Mouse (Mus musculus): ENCODE data around the gene Adat3. TPM values are rescaled to one million over a fixed set of nuclear protein-coding genes. Genes with fewer than 3 reads are reported as not detected.

Adat3 gene
- polyA plus RNA-seq, 1 experiment from 2014 or later: 10.1 TPM

DNA sequence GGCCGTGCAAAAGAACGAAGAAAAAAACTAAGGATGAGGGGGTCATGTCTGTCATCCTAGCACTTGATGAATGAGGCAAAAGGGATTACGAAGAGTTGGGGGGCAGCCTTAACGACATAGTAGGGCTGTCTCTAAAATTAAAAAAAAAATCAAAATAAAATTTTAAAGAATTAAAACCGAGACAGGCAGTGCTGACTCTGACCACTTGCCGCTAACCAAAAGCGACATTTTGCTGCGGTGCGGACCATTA is 18.9 kb downstream of the Adat3 start:
- WGBS: under 1% methylated on average over 9 of the region's 9 CpGs

DNA sequence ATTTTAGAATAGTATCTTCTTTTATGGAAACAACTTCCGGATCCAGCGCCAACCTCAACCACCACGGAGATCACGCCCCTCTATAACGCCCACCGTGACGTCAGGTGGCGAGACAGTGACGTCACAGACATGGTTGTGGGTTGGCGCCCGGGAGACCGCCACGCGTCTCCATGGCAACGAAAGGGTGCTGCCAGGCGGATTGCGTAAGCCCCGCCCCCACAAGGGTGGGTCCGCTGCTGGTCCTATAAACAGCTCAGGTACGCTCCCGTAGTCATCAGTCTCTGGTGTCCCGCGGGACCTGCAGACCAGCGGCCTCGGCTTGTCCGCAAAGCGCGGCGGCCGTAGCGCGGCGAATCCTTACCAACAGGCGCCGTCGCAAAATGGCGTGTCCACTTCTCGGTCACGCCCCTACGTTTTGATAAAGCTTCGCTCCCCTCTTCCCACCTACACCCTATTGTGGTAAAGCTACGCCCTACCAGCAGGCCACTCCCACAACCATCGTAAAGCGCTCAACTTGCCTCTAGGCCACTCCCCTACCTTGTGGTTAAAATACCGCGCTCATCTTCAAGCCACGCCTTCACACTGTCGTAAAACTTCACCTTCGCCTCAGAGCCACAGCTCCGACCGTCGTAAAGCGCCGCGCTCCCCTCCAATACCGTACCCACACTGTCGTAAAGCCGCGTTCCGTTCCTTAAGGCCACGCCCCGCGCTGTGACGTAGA is 19.4 kb downstream of the Adat3 start:
- no peaks in the 10 kb centered on the region for H3K36me3 ChIP-seq (ENCODE audit: control insufficient read depth, insufficient read depth, low read length)
- no peaks in the 10 kb centered on the region for H3K9me3 ChIP-seq (ENCODE audit: control insufficient read depth, low read length)
- peaks cover 15% of the 10 kb centered on the region for H3K4me1 ChIP-seq (replicated peaks; ENCODE audit: control insufficient read depth, insufficient read depth, low read length)
- peak overlapping the region; percentile 78 for H3K9ac ChIP-seq (ENCODE audit: low read length)
- under 1% methylated on average over 64 of the region's 64 CpGs for WGBS
- H3K4me3 ChIP-seq (ENCODE audit: low read depth, low read length): peak overlapping the region; percentile 82
- DNase-seq (ENCODE audit: low spot score) (peak; percentile 100), ATAC-seq (replicated peaks; ENCODE audit: low FRiP score, low TSS enrichment, low read depth) (peak; percentile 94)
- H3K4me2 ChIP-seq (ENCODE audit: low read length): peak overlapping the region; percentile 86
- peak overlapping the region; percentile 95 for H3K27ac ChIP-seq (ENCODE audit: low read depth)
- H3K27me3 ChIP-seq (replicated peaks; ENCODE audit: control insufficient read depth, insufficient read depth, low read length): no peaks in the 10 kb centered on the region

More for the DNA sequence above, 18.9 kb downstream of the Adat3 start:
- H3K4me1 ChIP-seq (replicated peaks; ENCODE audit: control insufficient read depth, insufficient read depth, low read length): peaks cover 15% of the 10 kb centered on the region
- H3K9ac ChIP-seq (ENCODE audit: low read length): peak overlapping the region; percentile 52
- no peak for ATAC-seq (replicated peaks; ENCODE audit: low FRiP score, low TSS enrichment, low read depth)
- H3K4me3 ChIP-seq (ENCODE audit: low read depth, low read length): peak overlapping the region; percentile 82
- no peaks in the 10 kb centered on the region for H3K27me3 ChIP-seq (replicated peaks; ENCODE audit: control insufficient read depth, insufficient read depth, low read length)
- 0 out of 2 replicates have a peak, but pooled peaks cover under 1% of the 10 kb centered on the region for H3K36me3 ChIP-seq (ENCODE audit: control insufficient read depth, insufficient read depth, low read length)
- peak overlapping the region; percentile 95 for H3K27ac ChIP-seq (ENCODE audit: low read depth)
- H3K4me2 ChIP-seq (ENCODE audit: low read length): peak overlapping the region; percentile 86
- no peak for DNase-seq (ENCODE audit: low spot score)
- no peaks in the 10 kb centered on the region for H3K9me3 ChIP-seq (ENCODE audit: control insufficient read depth, low read length)

DNA sequence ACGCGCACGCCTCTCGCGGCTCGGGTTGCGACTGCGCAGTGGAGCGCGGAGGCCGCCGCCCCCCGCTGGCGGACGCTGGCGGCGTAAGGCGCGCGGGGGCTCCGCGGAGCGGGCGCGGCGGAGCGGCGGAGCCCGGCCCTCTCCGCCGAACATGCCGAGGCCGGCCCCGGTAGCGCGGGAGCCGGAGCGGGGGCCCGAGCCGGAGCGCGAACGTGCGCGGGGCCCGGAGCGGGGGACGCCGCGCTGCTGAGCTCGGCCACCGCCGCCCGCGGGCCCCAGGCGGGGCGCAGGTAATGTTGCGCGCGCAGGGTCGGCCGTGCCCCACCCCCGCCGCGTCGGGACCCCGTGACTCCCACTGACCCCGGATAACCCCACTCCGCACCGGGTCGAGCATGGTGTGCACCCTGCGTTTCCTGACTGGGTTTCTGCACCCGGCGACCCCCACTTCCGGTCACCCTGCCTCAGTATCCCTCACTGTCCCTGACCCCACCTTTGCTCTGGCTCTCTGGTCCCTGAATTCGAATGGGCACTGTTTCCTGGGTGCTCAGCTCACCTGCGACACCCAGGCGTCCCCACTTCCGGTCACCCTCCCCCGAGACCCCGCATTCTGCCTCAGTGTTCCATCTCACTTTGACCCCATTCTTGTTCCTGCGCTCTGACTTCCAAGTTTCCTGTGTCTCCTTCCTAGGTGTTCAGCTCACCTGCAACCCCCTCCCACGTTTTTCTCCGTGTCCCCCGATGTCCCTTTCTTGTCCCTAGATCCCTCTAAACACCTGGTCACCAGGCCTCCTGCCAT is 20.2 kb downstream of the Adat3 start, which contains the start of gene Csnk1g2:
Gene Csnk1g2 (plus strand): TSS at position 178 of the 796 bp plus-strand sequence.
- H3K9me3 ChIP-seq (ENCODE audit: control insufficient read depth, low read length): no peaks in the 10 kb centered on the region
- DNase-seq (ENCODE audit: low spot score) (no peak), ATAC-seq (replicated peaks; ENCODE audit: low FRiP score, low TSS enrichment, low read depth) (peak; percentile 29)
- no peaks in the 10 kb centered on the region for H3K36me3 ChIP-seq (ENCODE audit: control insufficient read depth, insufficient read depth, low read length)
- H3K4me1 ChIP-seq (replicated peaks; ENCODE audit: control insufficient read depth, insufficient read depth, low read length): peaks cover 22% of the 10 kb centered on the region
- peak within 1 kb of the TSS; percentile 98 for H3K4me2 ChIP-seq (ENCODE audit: low read length)
- H3K4me3 ChIP-seq (ENCODE audit: low read depth, low read length): peak within 1 kb of the TSS; percentile 82
- under 1% methylated on average over 85 of the region's 85 CpGs for WGBS
- peak within 1 kb of the TSS; percentile 78 for H3K9ac ChIP-seq (ENCODE audit: low read length)
- H3K27ac ChIP-seq (ENCODE audit: low read depth): peak within 1 kb of the TSS; percentile 95
- H3K27me3 ChIP-seq (replicated peaks; ENCODE audit: control insufficient read depth, insufficient read depth, low read length): no peaks in the 10 kb centered on the region

DNA sequence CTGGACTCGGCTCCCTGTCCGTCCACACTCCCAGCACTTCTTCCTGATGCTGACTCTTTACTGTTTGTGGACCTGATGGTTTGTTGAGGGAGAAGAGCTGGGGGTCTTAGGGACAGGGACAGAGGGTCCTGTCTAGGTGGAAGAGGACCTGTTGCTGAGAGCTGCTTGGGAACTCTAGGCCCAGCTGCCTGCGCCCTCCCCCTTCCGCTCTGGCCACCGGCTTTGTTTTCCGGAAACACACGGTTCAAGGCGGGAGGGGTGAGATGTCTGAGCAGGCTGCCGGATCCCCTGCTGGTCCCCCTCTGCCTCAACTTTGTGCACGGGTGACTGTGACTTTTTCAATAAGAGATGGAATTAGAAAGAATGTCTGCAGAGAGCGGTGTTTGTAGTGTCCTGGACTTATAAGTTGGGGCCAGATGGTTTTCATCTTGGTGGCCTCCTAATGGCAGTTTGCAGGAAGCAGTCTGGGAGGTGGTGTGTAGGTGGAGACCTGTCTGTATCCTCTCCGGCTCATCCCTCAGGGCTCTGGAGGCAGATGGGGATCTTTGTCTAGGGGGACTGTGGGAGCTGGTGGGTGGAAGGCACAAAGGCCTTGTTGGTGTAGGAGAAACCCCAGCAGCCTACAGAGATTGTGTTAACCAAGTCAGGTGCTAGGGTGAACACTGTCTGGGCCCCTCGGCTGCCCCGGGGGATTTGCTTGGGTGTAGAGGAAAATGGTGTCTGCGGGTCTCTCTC is 20.9 kb downstream of the Adat3 start:
- Histone ChIP-seq H3K27ac (ENCODE audit: low read depth) (peak overlapping the region; percentile 95), H3K4me1 (replicated peaks; ENCODE audit: control insufficient read depth, insufficient read depth, low read length) (peaks cover 23% of the 10 kb centered on the region), H3K4me3 (ENCODE audit: low read depth, low read length) (peak overlapping the region; percentile 82), H3K4me2 (ENCODE audit: low read length) (peak overlapping the region; percentile 98), H3K36me3 (ENCODE audit: control insufficient read depth, insufficient read depth, low read length) (no peaks in the 10 kb centered on the region), H3K27me3 (replicated peaks; ENCODE audit: control insufficient read depth, insufficient read depth, low read length) (no peaks in the 10 kb centered on the region), H3K9me3 (ENCODE audit: control insufficient read depth, low read length) (no peaks in the 10 kb centered on the region), H3K9ac (ENCODE audit: low read length) (peak overlapping the region; percentile 78)
- DNase-seq (ENCODE audit: low spot score) (peak; percentile 78), ATAC-seq (replicated peaks; ENCODE audit: low FRiP score, low TSS enrichment, low read depth) (no peak)
- WGBS: 11% methylated on average over 15 of the region's 15 CpGs

DNA sequence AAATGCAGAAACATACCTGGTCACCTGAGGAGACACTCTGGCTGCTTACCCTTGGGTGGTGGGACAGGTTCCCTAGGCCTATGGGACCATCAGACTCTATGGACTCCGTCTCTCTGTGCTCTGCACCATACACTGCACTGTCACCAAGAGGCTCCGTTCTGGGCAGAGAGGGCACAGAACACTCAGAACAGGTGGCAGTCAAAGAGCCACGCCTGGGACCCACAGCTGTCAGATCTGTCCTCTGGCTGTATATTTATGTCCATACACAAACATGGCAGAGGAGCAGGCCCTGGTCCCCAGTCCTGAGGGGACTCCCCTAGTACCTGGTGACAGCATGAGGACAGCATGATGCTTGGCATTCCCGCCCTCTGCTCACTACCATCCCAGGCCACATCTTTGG is 23.1 kb downstream of the Adat3 start:
- H3K4me1 ChIP-seq (replicated peaks; ENCODE audit: control insufficient read depth, insufficient read depth, low read length): peaks cover 23% of the 10 kb centered on the region
- ATAC-seq (replicated peaks; ENCODE audit: low FRiP score, low TSS enrichment, low read depth): no peak
- no peak for DNase-seq (ENCODE audit: low spot score)
- H3K4me2 ChIP-seq (ENCODE audit: low read length): no peak overlapping the region
- no peak overlapping the region for H3K4me3 ChIP-seq (ENCODE audit: low read depth, low read length)
- no peak overlapping the region for H3K9ac ChIP-seq (ENCODE audit: low read length)
- H3K27me3 ChIP-seq (replicated peaks; ENCODE audit: control insufficient read depth, insufficient read depth, low read length): no peaks in the 10 kb centered on the region
- H3K36me3 ChIP-seq (ENCODE audit: control insufficient read depth, insufficient read depth, low read length): 0 out of 2 replicates have a peak, but pooled peaks cover 5% of the 10 kb centered on the region
- H3K9me3 ChIP-seq (ENCODE audit: control insufficient read depth, low read length): no peaks in the 10 kb centered on the region
- H3K27ac ChIP-seq (ENCODE audit: low read depth): no peak overlapping the region
- WGBS: 89% methylated on average over 4 of the region's 4 CpGs

DNA sequence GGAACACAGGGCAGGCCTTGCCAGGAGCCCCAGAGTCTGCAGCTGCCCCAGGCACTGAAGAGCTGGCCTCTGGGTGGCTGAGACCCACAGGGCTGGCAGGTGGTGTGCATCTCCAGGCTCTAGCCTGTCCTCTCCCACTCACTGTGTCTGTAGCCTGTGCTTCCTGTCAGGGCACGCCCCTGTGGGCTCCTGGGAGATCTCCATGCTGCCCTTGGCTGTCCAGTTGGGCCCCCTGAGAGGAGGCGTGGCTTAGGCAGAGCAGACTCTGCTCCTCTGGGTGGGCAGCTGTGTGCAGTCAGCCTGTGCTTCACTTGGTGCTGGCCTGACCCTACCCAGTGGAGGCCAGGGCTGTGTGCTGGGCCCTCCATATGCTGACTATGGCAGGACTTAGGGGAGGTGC is 25.0 kb downstream of the Adat3 start:
- Histone ChIP-seq H3K27ac (ENCODE audit: low read depth) (peak overlapping the region; percentile 47; the same call in 1 of the 2 replicates), H3K4me3 (ENCODE audit: low read depth, low read length) (no peak overlapping the region), H3K9me3 (ENCODE audit: control insufficient read depth, low read length) (no peaks in the 10 kb centered on the region), H3K4me1 (replicated peaks; ENCODE audit: control insufficient read depth, insufficient read depth, low read length) (peaks cover 19% of the 10 kb centered on the region), H3K27me3 (replicated peaks; ENCODE audit: control insufficient read depth, insufficient read depth, low read length) (no peaks in the 10 kb centered on the region), H3K36me3 (ENCODE audit: control insufficient read depth, insufficient read depth, low read length) (0 out of 2 replicates have a peak, but pooled peaks cover 14% of the 10 kb centered on the region), H3K9ac (ENCODE audit: low read length) (no peak overlapping the region), H3K4me2 (ENCODE audit: low read length) (no peak overlapping the region)
- ATAC-seq (replicated peaks; ENCODE audit: low FRiP score, low TSS enrichment, low read depth) (peak; percentile 47), DNase-seq (ENCODE audit: low spot score) (no peak)
- 16% methylated on average over 2 of the region's 2 CpGs for WGBS

DNA sequence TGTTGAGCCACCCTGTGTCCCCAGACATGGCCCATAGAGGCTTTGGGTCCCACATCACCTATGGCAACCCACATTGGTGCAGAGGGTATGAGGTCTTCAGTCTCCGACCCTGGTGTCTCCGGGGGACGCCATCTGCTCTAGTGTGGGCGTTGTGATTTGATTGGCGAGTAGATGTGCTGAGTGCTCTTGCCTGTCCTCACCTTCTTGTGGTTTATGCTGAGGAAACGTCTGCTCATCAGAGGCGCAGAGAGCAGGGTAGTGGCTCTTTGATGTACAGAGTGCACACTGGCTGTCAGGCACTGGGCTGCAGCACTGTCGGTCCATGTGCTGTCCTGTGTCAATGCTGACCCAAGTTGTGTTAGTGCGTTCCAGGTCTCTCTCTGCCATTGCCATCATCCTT is 26.2 kb downstream of the Adat3 start:
- Histone ChIP-seq H3K9me3 (ENCODE audit: control insufficient read depth, low read length) (no peaks in the 10 kb centered on the region), H3K27me3 (replicated peaks; ENCODE audit: control insufficient read depth, insufficient read depth, low read length) (no peaks in the 10 kb centered on the region), H3K27ac (ENCODE audit: low read depth) (no peak overlapping the region), H3K9ac (ENCODE audit: low read length) (no peak overlapping the region), H3K4me3 (ENCODE audit: low read depth, low read length) (no peak overlapping the region), H3K36me3 (ENCODE audit: control insufficient read depth, insufficient read depth, low read length) (peaks cover 16% of the 10 kb centered on the region; the same call in 1 of the 2 replicates), H3K4me2 (ENCODE audit: low read length) (no peak overlapping the region), H3K4me1 (replicated peaks; ENCODE audit: control insufficient read depth, insufficient read depth, low read length) (peaks cover 17% of the 10 kb centered on the region)
- WGBS: 84% methylated on average over 9 of the region's 9 CpGs
- ATAC-seq (replicated peaks; ENCODE audit: low FRiP score, low TSS enrichment, low read depth) (no peak), DNase-seq (ENCODE audit: low spot score) (no peak)

DNA sequence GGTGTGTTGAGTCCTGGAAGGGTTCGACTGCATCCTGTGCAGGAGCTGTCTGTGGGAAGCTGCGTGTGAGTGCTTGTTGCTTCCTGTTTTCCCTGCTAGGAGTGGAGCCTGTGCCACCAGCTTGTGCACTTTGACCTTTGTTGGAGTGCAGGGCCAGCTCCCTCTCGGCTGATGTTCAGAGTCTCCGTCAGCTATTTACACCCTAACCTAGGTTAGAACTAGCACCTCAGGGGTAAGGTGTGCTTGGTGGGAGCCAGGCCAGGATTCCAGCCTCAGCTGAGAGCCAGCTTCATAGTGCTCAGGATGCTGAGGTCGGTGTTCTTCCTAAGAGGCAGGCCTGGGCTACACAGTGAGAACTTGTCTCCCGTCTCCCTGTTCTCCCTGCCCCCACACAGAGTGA is 32.7 kb downstream of the Adat3 start:
- H3K9me3 ChIP-seq (ENCODE audit: control insufficient read depth, low read length): no peaks in the 10 kb centered on the region
- WGBS: 73% methylated on average over 6 of the region's 6 CpGs
- peaks cover 76% of the 10 kb centered on the region for H3K36me3 ChIP-seq (ENCODE audit: control insufficient read depth, insufficient read depth, low read length)
- no peaks in the 10 kb centered on the region for H3K4me1 ChIP-seq (replicated peaks; ENCODE audit: control insufficient read depth, insufficient read depth, low read length)
- H3K4me3 ChIP-seq (ENCODE audit: low read depth, low read length): no peak overlapping the region
- H3K4me2 ChIP-seq (ENCODE audit: low read length): no peak overlapping the region
- H3K27ac ChIP-seq (ENCODE audit: low read depth): no peak overlapping the region
- no peak overlapping the region for H3K9ac ChIP-seq (ENCODE audit: low read length)
- no peak for DNase-seq (ENCODE audit: low spot score)
- H3K27me3 ChIP-seq (replicated peaks; ENCODE audit: control insufficient read depth, insufficient read depth, low read length): no peaks in the 10 kb centered on the region
- no peak for ATAC-seq (replicated peaks; ENCODE audit: low FRiP score, low TSS enrichment, low read depth)

All from intestine, embryonic 14.5 days (tissue).